Mouse (Mus musculus): Measurements from ENCODE around the gene Apoa4. TPM values are rescaled to one million over a fixed set of nuclear protein-coding genes. Genes with fewer than 3 reads are reported as not detected.

The Apoa4 gene
- total and polyA plus RNA-seq, 3 experiments, result not detected

GRCm38 (mm10) chr9:46272677-46273454, 32.4 kb downstream of the Apoa4 start, which contains the start of gene Zpr1 (continued):
- no peak for TF ChIP-seq NRF1 (IDR thresholded peaks at IDR 0.05; ENCODE audit: insufficient read depth, low read depth, low read length, poor library complexity, severe bottlenecking)
- TF ChIP-seq CTCF (IDR thresholded peaks at IDR 0.05 in 2 of 3, conservative IDR thresholded peaks at IDR 0.05 in 1 of 3; ENCODE audit: control insufficient read depth in 1 of 3, insufficient read depth in 1 of 3, low read depth in 2 of 3, low read length in 3 of 3, poor library complexity in 1 of 3, severe bottlenecking in 1 of 3), result peak; percentile 11 to 37 (median 32); a peak in 3 of 6 replicates
- no peak for TF ChIP-seq ZKSCAN1 (IDR thresholded peaks at IDR 0.05; ENCODE audit: low read depth, low read length)

DNA sequence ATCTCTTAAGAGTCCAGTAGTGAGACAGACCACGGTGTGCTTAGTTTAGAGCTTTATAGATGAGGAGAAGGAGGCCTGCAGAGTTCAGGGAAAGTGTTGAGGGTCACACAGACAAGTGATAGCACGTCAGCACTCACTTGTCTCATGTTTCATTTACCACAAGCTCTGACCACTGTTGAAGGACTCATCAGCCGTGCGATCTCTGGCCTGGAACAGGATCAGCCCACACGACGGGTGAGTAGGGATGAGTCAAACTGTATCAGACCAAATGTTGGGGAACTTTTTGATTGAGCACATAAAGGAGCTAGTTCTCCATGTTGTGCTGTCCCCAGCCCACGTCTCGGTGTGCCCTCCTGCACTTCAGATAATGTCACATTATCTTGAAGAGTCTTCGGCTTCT, 34.0 kb downstream of the Apoa4 start:
- H3K4me3 ChIP-seq (ENCODE audit: control insufficient read depth in 1 of 2, insufficient read depth in 1 of 2, low read depth in 2 of 2, low read length in 2 of 2), result peak overlapping the region; percentile 79 to 89
- H3K4me1 ChIP-seq (ENCODE audit: control insufficient read depth in 1 of 2, insufficient read depth in 2 of 2, low read length in 2 of 2), result peaks cover 5 to 14% of the 10 kb centered on the region in 2 experiments; a peak in 3 of 4 replicates
- peak overlapping the region; percentile 70 for H3K27ac ChIP-seq (ENCODE audit: control insufficient read depth, low read depth, low read length)
- DNase-seq (ENCODE audit: low read depth, low spot score), result peak; percentile 66
- peaks cover 30% of the 10 kb centered on the region for H3K79me2 ChIP-seq (ENCODE audit: control insufficient read depth, insufficient read depth, low read length, poor library complexity)
- H3K9me3 ChIP-seq (replicated peaks; ENCODE audit: insufficient read depth, low read length), result no peaks in the 10 kb centered on the region
- peaks cover 14 to 19% of the 10 kb centered on the region in 2 experiments for H3K36me3 ChIP-seq (ENCODE audit: control insufficient read depth in 1 of 2, insufficient read depth in 2 of 2, low read length in 2 of 2)
- no peaks in the 10 kb centered on the region for H3K27me3 ChIP-seq (ENCODE audit: control insufficient read depth in 1 of 2, insufficient read depth in 2 of 2, low read length in 2 of 2)
- H3K9ac ChIP-seq (ENCODE audit: control insufficient read depth, low read depth, low read length, poor library complexity, severe bottlenecking), result peak overlapping the region; percentile 90
- TF ChIP-seq EP300 (IDR thresholded peaks at IDR 0.05; ENCODE audit: low read depth in 1 of 2, low read length in 2 of 2) (no peak), GATA1 (IDR thresholded peaks at IDR 0.05; ENCODE audit: low read depth, low read length) (0 out of 2 replicates have a peak, but pooled peaks have one; percentile 28), TAL1 (IDR thresholded peaks at IDR 0.05; ENCODE audit: low read length) (no peak; the same call in 1 of the 2 replicates), SIN3A (IDR thresholded peaks at IDR 0.05; ENCODE audit: low read length) (0 out of 2 replicates have a peak, but pooled peaks have one; percentile 35), TBP (IDR thresholded peaks at IDR 0.05; ENCODE audit: low read depth, low read length) (0 out of 2 replicates have a peak, but pooled peaks have one; percentile 36), MAX (IDR thresholded peaks at IDR 0.05; ENCODE audit: low read length) (0 out of 2 replicates have a peak, but pooled peaks have one; percentile 29)

GRCm38 (mm10) chr9:46282631-46283436, 42.3 kb downstream of the Apoa4 start, which contains the start of gene Bud13:
TSS of gene Bud13 (plus strand) at chr9:46283008.
- Histone ChIP-seq H3K9me3 (replicated peaks; ENCODE audit: insufficient read depth, low read length) (no peaks in the 10 kb centered on the region), H3K9ac (ENCODE audit: control insufficient read depth, low read depth, low read length, poor library complexity, severe bottlenecking) (peak within 1 kb of the TSS; percentile 79), H3K27ac (ENCODE audit: control insufficient read depth, low read depth, low read length) (peak within 1 kb of the TSS; percentile 81), H3K79me2 (ENCODE audit: control insufficient read depth, insufficient read depth, low read length, poor library complexity) (peaks cover 10% of the 10 kb centered on the region), H3K27me3 (ENCODE audit: control insufficient read depth in 1 of 2, insufficient read depth in 2 of 2, low read length in 2 of 2) (no peaks in the 10 kb centered on the region), H3K4me3 (ENCODE audit: control insufficient read depth in 1 of 2, insufficient read depth in 1 of 2, low read depth in 2 of 2, low read length in 2 of 2) (peak within 1 kb of the TSS; percentile 72 to 79), H3K4me1 (ENCODE audit: control insufficient read depth in 1 of 2, insufficient read depth in 2 of 2, low read length in 2 of 2) (peaks cover 6 to 12% of the 10 kb centered on the region in 2 experiments; a peak in 1 of 4 replicates), H3K36me3 (ENCODE audit: control insufficient read depth in 1 of 2, insufficient read depth in 2 of 2, low read length in 2 of 2) (peaks cover 6 to 12% of the 10 kb centered on the region in 2 experiments)
- DNase-seq (ENCODE audit: low read depth, low spot score), result peak; percentile 96
- TF ChIP-seq EP300 (IDR thresholded peaks at IDR 0.05; ENCODE audit: low read depth in 1 of 2, low read length in 2 of 2), result no peak
- TF ChIP-seq KAT2A (conservative IDR thresholded peaks at IDR 0.05; ENCODE audit: low read depth, low read length), result no peak; the same call in 1 of the 2 replicates
- TF ChIP-seq POLR2AphosphoS5 (IDR thresholded peaks at IDR 0.05; ENCODE audit: borderline replicate concordance, low read depth, low read length), result no peak
- TF ChIP-seq ZKSCAN1 (IDR thresholded peaks at IDR 0.05; ENCODE audit: low read depth, low read length), result no peak
- no peak for TF ChIP-seq RAD21 (IDR thresholded peaks at IDR 0.05; ENCODE audit: low read depth, low read length)
- TF ChIP-seq HCFC1 (IDR thresholded peaks at IDR 0.05; ENCODE audit: low read depth, low read length), result peak; percentile 90
- no peak for TF ChIP-seq MYC (IDR thresholded peaks at IDR 0.05; ENCODE audit: low read depth, low read length)
- TF ChIP-seq MAZ (IDR thresholded peaks at IDR 0.05; ENCODE audit: low read depth, low read length), result peak; percentile 97
- peak; percentile 47 for TF ChIP-seq ETS1 (IDR thresholded peaks at IDR 0.05; ENCODE audit: low read depth, low read length)
- TF ChIP-seq NRF1 (IDR thresholded peaks at IDR 0.05; ENCODE audit: insufficient read depth, low read depth, low read length, poor library complexity, severe bottlenecking), result 0 out of 2 replicates have a peak, but pooled peaks have one; percentile 26
- no peak for TF ChIP-seq GATA1 (IDR thresholded peaks at IDR 0.05; ENCODE audit: low read depth, low read length)
- TF ChIP-seq MXI1 (IDR thresholded peaks at IDR 0.05; ENCODE audit: low read depth, low read length), result peak; percentile 93
- peak in 2 of 3 experiments; percentile 55 to 66; a peak in 4 of 6 replicates for TF ChIP-seq CTCF (IDR thresholded peaks at IDR 0.05 in 2 of 3, conservative IDR thresholded peaks at IDR 0.05 in 1 of 3; ENCODE audit: control insufficient read depth in 1 of 3, insufficient read depth in 1 of 3, low read depth in 2 of 3, low read length in 3 of 3, poor library complexity in 1 of 3, severe bottlenecking in 1 of 3)
- peak; percentile 90 for TF ChIP-seq SIN3A (IDR thresholded peaks at IDR 0.05; ENCODE audit: low read length)
- 0 out of 2 replicates have a peak, but pooled peaks have one; percentile 5 for TF ChIP-seq SMC3 (IDR thresholded peaks at IDR 0.05; ENCODE audit: low read depth, low read length)
- TF ChIP-seq NELFE (IDR thresholded peaks at IDR 0.05; ENCODE audit: low read depth, low read length), result peak; percentile 87
- peak; percentile 83 for TF ChIP-seq ELF1 (IDR thresholded peaks at IDR 0.05; ENCODE audit: low read depth, low read length)
- TF ChIP-seq USF1 (IDR thresholded peaks at IDR 0.05; ENCODE audit: low read depth, low read length), result 0 out of 2 replicates have a peak, but pooled peaks have one; percentile 21
- no peak for TF ChIP-seq MEF2A (IDR thresholded peaks at IDR 0.05; ENCODE audit: extremely low read depth, insufficient replicate concordance, low read depth, low read length, poor library complexity, severe bottlenecking)

Data from MEL (cell line).